Mouse (Mus musculus) c-Kit-positive CD71-positive TER-119-negative erythroid progenitor cells, embryonic 14.5 days (primary cell): ENCODE results near the gene Terf2.

Experiments used
- DNase-seq: peaks from one replicate; pipeline ENCODE4 v3.0.0-alpha.2; 2013; ENCODE audit warnings: low read depth

Gene Terf2

GRCm38 (mm10) chr8:107096366-107097036, at the start of gene Terf2:
Terf2 (minus strand) TSS chr8:107096547.
- peak; percentile 87 for DNase-seq

- DNase-seq = no peak
Observed at GRCm38 (mm10) chr8:107143501-107143900, 47.2 kb upstream of the Terf2 start.

GRCm38 (mm10) chr8:107142539-107142938, 46.2 kb upstream of the Terf2 start:
- DNase-seq = no peak

GRCm38 (mm10) chr8:107139704-107140470, 43.5 kb upstream of the Terf2 start:
- no peak for DNase-seq

GRCm38 (mm10) chr8:107138338-107138737, 42.0 kb upstream of the Terf2 start:
- DNase-seq = no peak

- DNase-seq = no peak
Observed at GRCm38 (mm10) chr8:107137591-107137990, 41.2 kb upstream of the Terf2 start.

- DNase-seq = no peak
Observed at GRCm38 (mm10) chr8:107136003-107136612, 39.8 kb upstream of the Terf2 start.

- no peak for DNase-seq
Observed at GRCm38 (mm10) chr8:107133881-107134280, 37.5 kb upstream of the Terf2 start.

GRCm38 (mm10) chr8:107132581-107133491, 36.5 kb upstream of the Terf2 start:
- no peak for DNase-seq

GRCm38 (mm10) chr8:107130028-107130427, 33.7 kb upstream of the Terf2 start:
- DNase-seq = no peak

- DNase-seq = no peak
Observed at GRCm38 (mm10) chr8:107129171-107130025, 33.1 kb upstream of the Terf2 start.

GRCm38 (mm10) chr8:107124343-107124742, 28.0 kb upstream of the Terf2 start:
- no peak for DNase-seq

- DNase-seq = no peak
Observed at GRCm38 (mm10) chr8:107123063-107123614, 26.8 kb upstream of the Terf2 start.

GRCm38 (mm10) chr8:107121681-107122291, 25.4 kb upstream of the Terf2 start:
- DNase-seq = no peak

GRCm38 (mm10) chr8:107120806-107121205, 24.5 kb upstream of the Terf2 start:
- DNase-seq = no peak

- no peak for DNase-seq
Observed at GRCm38 (mm10) chr8:107119412-107119811, 23.1 kb upstream of the Terf2 start.

- DNase-seq = no peak
Observed at GRCm38 (mm10) chr8:107118803-107119233, 22.5 kb upstream of the Terf2 start.

GRCm38 (mm10) chr8:107117019-107117418, 20.7 kb upstream of the Terf2 start:
- no peak for DNase-seq

- no peak for DNase-seq
Observed at GRCm38 (mm10) chr8:107116023-107116422, 19.7 kb upstream of the Terf2 start.

GRCm38 (mm10) chr8:107115008-107115320, 18.6 kb upstream of the Terf2 start:
- DNase-seq = no peak
